Mouse (Mus musculus) heart, embryonic 14.5 days (tissue): ENCODE measurements around the gene Inf2. TPM values are rescaled to one million over a fixed set of nuclear protein-coding genes. Genes with fewer than 3 reads are reported as not detected.

Source experiments
- ATAC-seq: fragments of 200-750 bp; cut with Nextera tagmentation; 2 replicates; pipeline ENCODE4 v1.8.0; 2017; ENCODE audit warnings: low read depth, moderate TSS enrichment; ENCODE audit not compliant: insufficient number of reproducible peaks, insufficient read depth, low FRiP score
- H3K27ac ChIP-seq, 2 experiments: fragments of 200-500 bp in 1 of 2; fragments of 300-500 bp in 1 of 2; sonication (generic) in 1 of 2; replicated peaks in 1 of 2; 2 replicates each; pipeline ENCODE4 v1.5.1; 2012 to 2014; ENCODE audit warnings: low read depth in 2 of 2, low read length in 2 of 2, control low read depth in 1 of 2, mild to moderate bottlenecking in 1 of 2, mixed read lengths in 1 of 2; ENCODE audit not compliant: control insufficient read depth in 1 of 2, insufficient read depth in 1 of 2
- H3K27me3 ChIP-seq: fragments of 300-500 bp; sonication (generic); 2 replicates; pipeline ENCODE4 v1.6.1; 2014; ENCODE audit warnings: mild to moderate bottlenecking, low read length, control low read depth; ENCODE audit not compliant: control insufficient read depth, insufficient read depth
- H3K36me3 ChIP-seq: fragments of 300-500 bp; sonication (generic); 2 replicates; pipeline ENCODE4 v1.6.1; 2014; ENCODE audit warnings: mild to moderate bottlenecking, control low read depth, low read length, mixed read lengths; ENCODE audit not compliant: control insufficient read depth, insufficient read depth
- H3K4me1 ChIP-seq, 2 experiments: fragments of 200-500 bp in 1 of 2; fragments of 300-500 bp in 1 of 2; sonication (generic) in 1 of 2; 2 replicates each; pipeline ENCODE4 v1.6.1; 2012 to 2014; ENCODE audit warnings: low read length in 2 of 2, control low read depth in 1 of 2, mixed read lengths in 1 of 2; ENCODE audit not compliant: control insufficient read depth in 2 of 2, insufficient read depth in 2 of 2
- H3K4me2 ChIP-seq: fragments of 300-500 bp; sonication (generic); 2 replicates; pipeline ENCODE4 v1.6.1; 2014; ENCODE audit warnings: mild to moderate bottlenecking, low read length
- H3K4me3 ChIP-seq, 2 experiments: fragments of 200-500 bp in 1 of 2; fragments of 300-500 bp in 1 of 2; sonication (generic) in 1 of 2; 2 replicates each; pipeline ENCODE4 v1.5.1; 2012 to 2014; ENCODE audit warnings: low read length in 2 of 2, mild to moderate bottlenecking in 2 of 2, control low read depth in 1 of 2, low read depth in 1 of 2, moderate library complexity in 1 of 2; ENCODE audit not compliant: control insufficient read depth in 1 of 2, insufficient read depth in 1 of 2
- H3K9ac ChIP-seq: fragments of 300-500 bp; sonication (generic); 2 replicates; pipeline ENCODE4 v1.6.1; 2014; ENCODE audit warnings: mild to moderate bottlenecking, low read length
- H3K9me3 ChIP-seq: fragments of 300-500 bp; sonication (generic); 2 replicates; pipeline ENCODE4 v1.6.1; 2016; ENCODE audit warnings: low read length, control low read depth; ENCODE audit not compliant: control insufficient read depth
- WGBS: fragments of 180-500 bp; shearing (Covaris S2); extraction: QIAGEN DNeasy Blood & Tissue Kit; methylation state at CpG from one replicate; pipeline ENCODE4 v1.1.7; 2014; 5-methylcytosine and 5-hydroxymethylcytosine counted together
- polyA plus RNA-seq: library from polyadenylated mRNA; unstranded; fragments of >200 nt; fragmentation: Nextera tagmentation; extraction: Ambion mirVana; gene quantifications from 2 replicates; pipeline ENCODE4 v1.2.1, GENCODE M21; 2014

The Inf2 gene
- polyA plus RNA-seq, 1 experiment from 2014 or later, result 2.9 TPM

DNA sequence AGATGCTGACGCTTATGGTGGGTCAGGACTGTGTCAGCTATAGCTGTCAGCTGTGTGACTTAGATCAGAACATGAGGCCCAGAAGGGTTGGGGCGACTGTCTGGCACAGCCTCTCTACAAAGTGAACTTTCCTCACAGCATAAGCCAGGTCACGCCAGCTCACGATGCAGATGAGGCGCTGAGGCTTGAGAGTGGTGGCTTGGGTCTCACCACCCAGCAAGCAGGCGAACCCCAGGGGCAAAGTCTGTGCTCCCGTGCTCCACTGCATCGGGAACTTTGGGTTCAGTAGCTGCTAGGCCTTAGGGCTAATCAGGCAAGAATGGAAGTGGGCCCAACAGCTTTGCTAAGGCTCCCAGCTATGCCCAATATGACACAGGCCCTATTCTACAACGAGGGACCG lies 20.4 kb downstream of the Inf2 start:
- peaks cover 46% of the 10 kb centered on the region; the same call in 1 of the 2 replicates for H3K36me3 ChIP-seq
- H3K9ac ChIP-seq, result peak overlapping the region; percentile 30; the same call in 1 of the 2 replicates

GRCm38 (mm10) chr12:112616668-112617067 lies 28.1 kb downstream of the Inf2 start:
- 66% methylated on average over 9 of the region's 9 CpGs for WGBS
- no peak for ATAC-seq
- peaks cover 33 to 44% of the 10 kb centered on the region in 2 experiments for H3K4me1 ChIP-seq
- peaks cover 12% of the 10 kb centered on the region; the same call in 1 of the 2 replicates for H3K36me3 ChIP-seq
- peak overlapping the region in 1 of 2 experiments; percentile 98; a peak in 3 of 4 replicates for H3K27ac ChIP-seq
- no peak overlapping the region for H3K4me2 ChIP-seq
- H3K4me3 ChIP-seq, result no peak overlapping the region
- H3K9me3 ChIP-seq, result no peaks in the 10 kb centered on the region
- no peak overlapping the region for H3K9ac ChIP-seq
- 0 out of 2 replicates have a peak, but pooled peaks cover 7% of the 10 kb centered on the region for H3K27me3 ChIP-seq

More for the DNA sequence above, 20.4 kb downstream of the Inf2 start:
- no peak; the same call in 1 of the 2 replicates for ATAC-seq
- Histone ChIP-seq H3K4me3 (no peak overlapping the region), H3K27ac (peak overlapping the region in 1 of 2 experiments; percentile 41; a peak in 1 of 4 replicates), H3K4me2 (no peak overlapping the region), H3K4me1 (peaks cover 9 to 15% of the 10 kb centered on the region in 2 experiments; a peak in 3 of 4 replicates), H3K27me3 (no peaks in the 10 kb centered on the region), H3K9me3 (no peaks in the 10 kb centered on the region)
- 68% methylated on average over 10 of the region's 10 CpGs for WGBS

- peak overlapping the region; percentile 72 to 98 for H3K27ac ChIP-seq
- WGBS, result 64% methylated on average over 11 of the region's 11 CpGs
- no peak overlapping the region for H3K4me3 ChIP-seq
- no peak for ATAC-seq
- peaks cover 9% of the 10 kb centered on the region; the same call in 1 of the 2 replicates for H3K36me3 ChIP-seq
- H3K27me3 ChIP-seq, result 0 out of 2 replicates have a peak, but pooled peaks cover 7% of the 10 kb centered on the region
- H3K4me2 ChIP-seq, result no peak overlapping the region
- peaks cover 37 to 49% of the 10 kb centered on the region in 2 experiments for H3K4me1 ChIP-seq
- H3K9ac ChIP-seq, result peak overlapping the region; percentile 55; the same call in 1 of the 2 replicates
- no peaks in the 10 kb centered on the region for H3K9me3 ChIP-seq
Measured at GRCm38 (mm10) chr12:112617184-112617583, 28.6 kb downstream of the Inf2 start.

DNA sequence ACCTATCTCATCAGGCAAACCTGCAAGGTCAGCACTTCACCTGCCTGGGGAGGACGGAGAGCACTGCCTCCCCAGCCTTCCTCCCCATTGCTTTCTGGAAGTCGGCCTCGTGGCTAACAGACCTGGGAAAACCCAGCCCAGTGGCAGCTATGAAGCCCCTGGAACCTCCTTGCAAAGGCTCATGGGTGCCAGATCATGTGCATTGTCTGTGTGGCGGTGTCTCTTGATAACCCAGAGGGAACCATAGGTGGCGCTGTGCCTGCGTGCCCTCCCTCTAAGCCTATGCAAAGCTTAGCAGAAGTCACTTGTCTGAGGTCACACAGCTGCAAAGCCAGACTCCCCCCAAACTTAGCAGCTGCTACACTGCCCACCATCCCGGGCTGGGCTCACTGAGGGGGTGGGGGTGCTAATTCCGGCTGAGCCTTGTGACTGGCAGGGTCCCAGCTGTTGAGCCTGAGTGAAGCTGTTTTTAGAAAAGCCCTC lies 29.4 kb downstream of the Inf2 start:
- WGBS, result 4% methylated on average over 8 of the region's 8 CpGs
- H3K9me3 ChIP-seq, result no peaks in the 10 kb centered on the region
- H3K4me1 ChIP-seq, result peaks cover 39 to 55% of the 10 kb centered on the region in 2 experiments
- H3K27ac ChIP-seq, result peak overlapping the region; percentile 72 to 98
- H3K27me3 ChIP-seq, result 0 out of 2 replicates have a peak, but pooled peaks cover 7% of the 10 kb centered on the region
- H3K4me2 ChIP-seq, result peak overlapping the region; percentile 83
- no peak overlapping the region for H3K4me3 ChIP-seq
- peak overlapping the region; percentile 55 for H3K9ac ChIP-seq
- peaks cover 4% of the 10 kb centered on the region; the same call in 1 of the 2 replicates for H3K36me3 ChIP-seq
- ATAC-seq, result peak; percentile 87

GRCm38 (mm10) chr12:112618981-112619685 lies 30.5 kb downstream of the Inf2 start:
- 12% methylated on average over 13 of the region's 13 CpGs for WGBS
- Histone ChIP-seq H3K4me1 (peaks cover 47 to 66% of the 10 kb centered on the region in 2 experiments), H3K36me3 (no peaks in the 10 kb centered on the region), H3K9ac (peak overlapping the region; percentile 91), H3K27me3 (0 out of 2 replicates have a peak, but pooled peaks cover 7% of the 10 kb centered on the region), H3K9me3 (no peaks in the 10 kb centered on the region), H3K27ac (peak overlapping the region; percentile 72 to 98), H3K4me3 (peak overlapping the region; percentile 43 to 55), H3K4me2 (peak overlapping the region; percentile 83)
- peak; percentile 22; the same call in 1 of the 2 replicates for ATAC-seq

- H3K9me3 ChIP-seq, result no peaks in the 10 kb centered on the region
- H3K9ac ChIP-seq, result peak within 1 kb of the TSS; percentile 91
- no peaks in the 10 kb centered on the region for H3K36me3 ChIP-seq
- peak; percentile 58 for ATAC-seq
- peak within 1 kb of the TSS; percentile 83 for H3K4me2 ChIP-seq
- under 1% methylated on average over 55 of the region's 56 CpGs for WGBS
- H3K4me1 ChIP-seq, result peaks cover 46 to 65% of the 10 kb centered on the region in 2 experiments
- 0 out of 2 replicates have a peak, but pooled peaks cover 7% of the 10 kb centered on the region for H3K27me3 ChIP-seq
- H3K4me3 ChIP-seq, result peak within 1 kb of the TSS; percentile 43 to 55
- peak within 1 kb of the TSS; percentile 72 to 98 for H3K27ac ChIP-seq
Measured at GRCm38 (mm10) chr12:112619686-112620353, 31.2 kb downstream of the Inf2 start, which contains the start of gene Adssl1. Gene Adssl1, plus strand, starts transcription at chr12:112620045.
